Mouse (Mus musculus): Measurements from ENCODE around the gene Chchd1. TPM values are rescaled to one million over a fixed set of nuclear protein-coding genes. Genes with fewer than 3 reads are reported as not detected.
"Not testable (repeated sequence)": the region's sequence is repeated elsewhere in the genome, so short reads cannot be mapped to it uniquely, and the experiment has no call there.

Chchd1 gene
- total RNA-seq, 2 experiments from 2014 or later = 61.3 to 67.0 TPM

GRCm38 (mm10) chr14:20677906-20678305 is 24.9 kb upstream of the Chchd1 start:
- intact Hi-C loops (cut with DNase I) = no loop called here
- no peak for DNase-seq (ENCODE audit: extremely low spot score in 1 of 2, low spot score in 2 of 2)

GRCm38 (mm10) chr14:20681742-20682141 is 21.1 kb upstream of the Chchd1 start:
- intact Hi-C loops (cut with DNase I) = no loop called here
- no peak for DNase-seq (ENCODE audit: extremely low spot score in 1 of 2, low spot score in 2 of 2)

GRCm38 (mm10) chr14:20682498-20682897 is 20.3 kb upstream of the Chchd1 start:
- DNase-seq (ENCODE audit: extremely low spot score in 1 of 2, low spot score in 2 of 2) = no peak
- intact Hi-C loops (cut with DNase I) = no loop called here

- intact Hi-C loops (cut with DNase I) = no loop called here
- no peak for DNase-seq (ENCODE audit: extremely low spot score in 1 of 2, low spot score in 2 of 2)
These were observed 16.2 kb upstream of the Chchd1 start for GRCm38 (mm10) chr14:20686576-20686975.

- intact Hi-C loops (cut with DNase I) = no loop called here
- no peak for DNase-seq (ENCODE audit: extremely low spot score in 1 of 2, low spot score in 2 of 2)
These were observed 13.8 kb upstream of the Chchd1 start for GRCm38 (mm10) chr14:20689009-20689408.

GRCm38 (mm10) chr14:20691772-20692171 is 11.0 kb upstream of the Chchd1 start:
- intact Hi-C loops (cut with DNase I) = no loop called here
- no peak for DNase-seq (ENCODE audit: extremely low spot score in 1 of 2, low spot score in 2 of 2)

GRCm38 (mm10) chr14:20693589-20694101 is 9.2 kb upstream of the Chchd1 start:
- intact Hi-C loops (cut with DNase I) = no loop called here
- no peak for DNase-seq (ENCODE audit: extremely low spot score in 1 of 2, low spot score in 2 of 2)

GRCm38 (mm10) chr14:20694185-20694883 is 8.5 kb upstream of the Chchd1 start:
- intact Hi-C loops (cut with DNase I) = no loop called here
- DNase-seq (ENCODE audit: extremely low spot score in 1 of 2, low spot score in 2 of 2) = no peak

GRCm38 (mm10) chr14:20694884-20695760 is 7.7 kb upstream of the Chchd1 start, which contains the start of gene Fut11:
Gene Fut11 (plus strand): TSS chr14:20694968.
- DNase-seq (ENCODE audit: extremely low spot score in 1 of 2, low spot score in 2 of 2) = peak; percentile 70 to 95
- intact Hi-C loops (cut with DNase I) = no loop called here

GRCm38 (mm10) chr14:20695761-20696520 is 6.9 kb upstream of the Chchd1 start:
- intact Hi-C loops (cut with DNase I) = no loop called here
- no peak for DNase-seq (ENCODE audit: extremely low spot score in 1 of 2, low spot score in 2 of 2)

- DNase-seq (ENCODE audit: extremely low spot score in 1 of 2, low spot score in 2 of 2) = peak; percentile 43 to 69
- intact Hi-C loops (cut with DNase I) = no loop called here
These were observed 5.8 kb upstream of the Chchd1 start for GRCm38 (mm10) chr14:20696986-20697385.

GRCm38 (mm10) chr14:20698515-20698914 is 4.3 kb upstream of the Chchd1 start:
- intact Hi-C loops (cut with DNase I) = no loop called here
- DNase-seq (ENCODE audit: extremely low spot score in 1 of 2, low spot score in 2 of 2) = no peak

- no peak for DNase-seq (ENCODE audit: extremely low spot score in 1 of 2, low spot score in 2 of 2)
- intact Hi-C loops (cut with DNase I) = no loop called here
These were observed 2.4 kb upstream of the Chchd1 start for GRCm38 (mm10) chr14:20700362-20700761.

GRCm38 (mm10) chr14:20701554-20701953 is 1.3 kb upstream of the Chchd1 start:
- intact Hi-C loops (cut with DNase I) = no loop called here
- DNase-seq (ENCODE audit: extremely low spot score in 1 of 2, low spot score in 2 of 2) = no peak

- intact Hi-C loops (cut with DNase I) = no loop called here
- no peak for DNase-seq (ENCODE audit: extremely low spot score in 1 of 2, low spot score in 2 of 2)
These were observed 588 bp upstream of the Chchd1 start for GRCm38 (mm10) chr14:20702096-20702740.

GRCm38 (mm10) chr14:20703461-20703860 is 655 bp downstream of the Chchd1 start:
- intact Hi-C loops (cut with DNase I) = not testable (repeated sequence)

GRCm38 (mm10) chr14:20707201-20708190 is 4.7 kb downstream of the Chchd1 start, which contains the start of gene Zswim8:
Gene Zswim8 (plus strand): TSS chr14:20707552.
- intact Hi-C loops (cut with DNase I) = no loop called here
- peak; percentile 87 to 93 for DNase-seq (ENCODE audit: extremely low spot score in 1 of 2, low spot score in 2 of 2)

More at GRCm38 (mm10) chr14:20703461-20703860, 655 bp downstream of the Chchd1 start:
- DNase-seq (ENCODE audit: extremely low spot score in 1 of 2, low spot score in 2 of 2) = not testable (repeated sequence)
